Mouse (Mus musculus): ENCODE measurements around the gene Unc13c.

GRCm38 (mm10) chr9:73952331-73952730, 16.4 kb downstream of the Unc13c start:
- TF ChIP-seq CTCF (IDR thresholded peaks at IDR 0.05; ENCODE audit: extremely low read depth, insufficient read depth, low read length): no peak
- TF ChIP-seq POLR2A (IDR thresholded peaks at IDR 0.05; ENCODE audit: extremely low read depth, insufficient read depth, low read length): no peak

Measured in cortical plate, adult 2 months (tissue).